Comparison of ENCODE assay signal across 12 mouse cellular contexts in the genomic region with DNA sequence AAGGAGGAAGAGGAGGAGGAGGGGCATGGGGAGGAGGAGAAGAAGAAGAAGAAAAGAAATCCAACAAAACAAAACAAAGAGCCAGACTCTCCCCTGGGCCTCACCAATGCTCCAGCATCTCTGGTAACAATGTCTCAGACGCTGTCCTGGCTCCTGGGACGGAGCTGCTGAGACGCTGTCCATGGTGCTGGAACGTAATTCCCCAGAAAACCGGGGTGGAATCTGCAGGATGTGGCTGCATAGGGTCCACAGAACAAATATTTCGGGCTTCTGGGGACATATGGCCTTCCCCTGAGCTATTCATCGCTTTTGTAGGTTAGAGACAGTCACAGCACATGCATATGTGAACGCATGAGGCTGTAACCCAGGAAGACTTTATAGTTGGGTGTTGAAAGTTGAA. TPM values are rescaled to one million over a fixed set of nuclear protein-coding genes. Genes with fewer than 3 reads are reported as not detected.
DNase-seq lines count a peak whose midpoint lies in the region; ATAC-seq lines count a peak whose summit lies in the region.
"Had no signal": no experiment of that assay in that cellular context is flagged by ENCODE, and none has a peak within 500 bp of the region (broad histone marks: within the 10 kb centered on the region; RNA-seq: fewer than 3 reads in every experiment).

No protein-coding gene starts in this region.

- no peaks in the 10 kb centered on the region for H3K4me1 ChIP-seq in intestine, embryonic 14.5 days (replicated peaks; ENCODE audit: control insufficient read depth, insufficient read depth, low read length)
- no peaks in the 10 kb centered on the region for H3K4me1 ChIP-seq in intestine, embryonic 15.5 days (replicated peaks)
- no peaks in the 10 kb centered on the region for H3K4me1 ChIP-seq in embryonic facial prominence, embryonic 11.5 days (ENCODE audit: control insufficient read depth, insufficient read depth, low read length)
- H3K4me1 ChIP-seq: embryonic facial prominence, embryonic 13.5 days had no signal

- DNase-seq in intestine, embryonic 14.5 days (ENCODE audit: low spot score): peak; percentile 90
- peak; percentile 26 for DNase-seq in urinary bladder, postnatal 14 days (ENCODE audit: low spot score)
- DNase-seq in urinary bladder, postnatal 4 days (ENCODE audit: low spot score in 2 of 2): no peak
- peak; percentile 78 for DNase-seq in embryonic facial prominence, embryonic 11.5 days (ENCODE audit: low spot score)
- DNase-seq in frontal cortex, postnatal 25 days (ENCODE audit: low spot score in 2 of 2): no peak
- DNase-seq in left cerebral cortex, adult 18-20 months (ENCODE audit: low spot score in 2 of 2): no peak
- no peak for DNase-seq in cerebellum, adult 11-12 months
- DNase-seq: layer of hippocampus, postnatal 36 days; thymus, postnatal 25 days had no signal

- 15% methylated on average over 8 of the region's 8 CpGs for WGBS in intestine, embryonic 14.5 days
- 11% methylated on average over 8 of the region's 8 CpGs for WGBS in intestine, embryonic 15.5 days
- whole genome bisulfite sequencing in embryonic facial prominence, embryonic 11.5 days: 12% methylated on average over 8 of the region's 8 CpGs

- H3K27ac ChIP-seq in intestine, embryonic 14.5 days (ENCODE audit: low read depth): no peak overlapping the region
- no peak overlapping the region for H3K27ac ChIP-seq in intestine, embryonic 15.5 days
- no peak overlapping the region for H3K27ac ChIP-seq in embryonic facial prominence, embryonic 11.5 days (replicated peaks; ENCODE audit: low read depth, low read length)
- H3K27ac ChIP-seq: embryonic facial prominence, embryonic 13.5 days had no signal

- no peaks in the 10 kb centered on the region for H3K9me3 ChIP-seq in intestine, embryonic 14.5 days (ENCODE audit: control insufficient read depth, low read length)
- H3K9me3 ChIP-seq in intestine, embryonic 15.5 days: no peaks in the 10 kb centered on the region
- no peaks in the 10 kb centered on the region for H3K9me3 ChIP-seq in embryonic facial prominence, embryonic 11.5 days (replicated peaks; ENCODE audit: control insufficient read depth, low read length)
- H3K9me3 ChIP-seq: embryonic facial prominence, embryonic 13.5 days had no signal

- no peaks in the 10 kb centered on the region for H3K36me3 ChIP-seq in intestine, embryonic 14.5 days (ENCODE audit: control insufficient read depth, insufficient read depth, low read length)
- no peaks in the 10 kb centered on the region for H3K36me3 ChIP-seq in intestine, embryonic 15.5 days
- no peaks in the 10 kb centered on the region for H3K36me3 ChIP-seq in embryonic facial prominence, embryonic 11.5 days (replicated peaks; ENCODE audit: control insufficient read depth, insufficient read depth, low read depth, low read length)
- H3K36me3 ChIP-seq: embryonic facial prominence, embryonic 13.5 days had no signal

- H3K4me2 ChIP-seq in intestine, embryonic 14.5 days (ENCODE audit: low read length): no peak overlapping the region
- no peak overlapping the region for H3K4me2 ChIP-seq in intestine, embryonic 15.5 days (replicated peaks)
- H3K4me2 ChIP-seq in embryonic facial prominence, embryonic 11.5 days (ENCODE audit: low read depth, low read length): no peak overlapping the region
- H3K4me2 ChIP-seq: embryonic facial prominence, embryonic 13.5 days; heart, embryonic 11.5 days had no signal

- no peaks in the 10 kb centered on the region for H3K27me3 ChIP-seq in intestine, embryonic 14.5 days (replicated peaks; ENCODE audit: control insufficient read depth, insufficient read depth, low read length)
- 0 out of 2 replicates have a peak, but pooled peaks cover 5% of the 10 kb centered on the region for H3K27me3 ChIP-seq in intestine, embryonic 15.5 days (replicated peaks)
- no peaks in the 10 kb centered on the region for H3K27me3 ChIP-seq in embryonic facial prominence, embryonic 11.5 days (ENCODE audit: control insufficient read depth, insufficient read depth, low read length)

- H3K4me3 ChIP-seq in intestine, embryonic 14.5 days (ENCODE audit: low read depth, low read length): no peak overlapping the region
- H3K4me3 ChIP-seq in intestine, embryonic 15.5 days (replicated peaks): no peak overlapping the region
- H3K4me3 ChIP-seq in embryonic facial prominence, embryonic 11.5 days (ENCODE audit: low read depth, low read length): no peak overlapping the region
- H3K4me3 ChIP-seq: embryonic facial prominence, embryonic 13.5 days had no signal

- no peak overlapping the region for H3K9ac ChIP-seq in intestine, embryonic 14.5 days (ENCODE audit: low read length)
- no peak overlapping the region for H3K9ac ChIP-seq in intestine, embryonic 15.5 days
- no peak overlapping the region for H3K9ac ChIP-seq in embryonic facial prominence, embryonic 11.5 days (replicated peaks; ENCODE audit: low read length)
- H3K9ac ChIP-seq: embryonic facial prominence, embryonic 13.5 days had no signal

- no peak for ATAC-seq in intestine, embryonic 14.5 days (replicated peaks; ENCODE audit: low FRiP score, low TSS enrichment, low read depth)
- ATAC-seq in intestine, embryonic 15.5 days: no peak
- ATAC-seq in embryonic facial prominence, embryonic 11.5 days (replicated peaks; ENCODE audit: insufficient number of reproducible peaks, low FRiP score, low TSS enrichment, low read depth): no peak

RNA-seq across cellular contexts. Expression of a gene that starts 9.2 kb away (rescaled TPM):
- polyA plus RNA-seq in intestine, embryonic 14.5 days (2014; fragmentation: Nextera tagmentation; extraction: Ambion mirVana): 1.3 TPM in 2 replicates
- polyA plus RNA-seq in intestine, embryonic 15.5 days (2015; fragmentation: Nextera tagmentation; extraction: Ambion mirVana): 5.0 and 5.2 TPM in 2 replicates
- not detected in 2 replicates for polyA plus RNA-seq in embryonic facial prominence, embryonic 11.5 days (2014; fragmentation: Nextera tagmentation; extraction: Ambion mirVana)
- total RNA-seq in left cerebral cortex, adult 18-20 months (2021): not detected
- polyA plus RNA-seq: embryonic facial prominence, embryonic 13.5 days had no signal

RNA-seq across cellular contexts. Expression of a gene that starts 26.1 kb away (rescaled TPM):
- 0.15 and 1.3 TPM in 2 replicates for polyA plus RNA-seq in intestine, embryonic 14.5 days (2014; fragmentation: Nextera tagmentation; extraction: Ambion mirVana)
- 1.3 and 3.3 TPM in 2 replicates for polyA plus RNA-seq in intestine, embryonic 15.5 days (2015; fragmentation: Nextera tagmentation; extraction: Ambion mirVana)
- 0.36 TPM in 1 of 2 replicates, not detected in the other for polyA plus RNA-seq in embryonic facial prominence, embryonic 11.5 days (2014; fragmentation: Nextera tagmentation; extraction: Ambion mirVana)
- under 1 TPM; 0.44 to 0.52 TPM for total RNA-seq in left cerebral cortex, adult 18-20 months (2021)

RNA-seq across cellular contexts. Expression of a gene that starts 26.8 kb away (rescaled TPM):
- polyA plus RNA-seq in intestine, embryonic 14.5 days (2014; fragmentation: Nextera tagmentation; extraction: Ambion mirVana): 0.13 and 2.9 TPM in 2 replicates
- 2.0 and 3.0 TPM in 2 replicates for polyA plus RNA-seq in intestine, embryonic 15.5 days (2015; fragmentation: Nextera tagmentation; extraction: Ambion mirVana)
- polyA plus RNA-seq in embryonic facial prominence, embryonic 11.5 days (2014; fragmentation: Nextera tagmentation; extraction: Ambion mirVana): 0.45 and 0.84 TPM in 2 replicates
- total RNA-seq in left cerebral cortex, adult 18-20 months (2021): 1 to 10 TPM; 8.2 to 8.3 TPM

RNA-seq across cellular contexts. Expression of a gene that starts 38.9 kb away (rescaled TPM):
- polyA plus RNA-seq in intestine, embryonic 14.5 days (2014; fragmentation: Nextera tagmentation; extraction: Ambion mirVana): 37.9 and 43.0 TPM in 2 replicates
- 39.0 and 40.8 TPM in 2 replicates for polyA plus RNA-seq in intestine, embryonic 15.5 days (2015; fragmentation: Nextera tagmentation; extraction: Ambion mirVana)
- 40.2 and 45.4 TPM in 2 replicates for polyA plus RNA-seq in embryonic facial prominence, embryonic 11.5 days (2014; fragmentation: Nextera tagmentation; extraction: Ambion mirVana)
- 1,000 to 10,000 TPM; 1,233 to 1,333 TPM for total RNA-seq in left cerebral cortex, adult 18-20 months (2021)

RNA-seq across cellular contexts. Expression of a gene that starts 50.6 kb away (rescaled TPM):
- polyA plus RNA-seq in intestine, embryonic 14.5 days (2014; fragmentation: Nextera tagmentation; extraction: Ambion mirVana): 10.7 and 11.9 TPM in 2 replicates
- polyA plus RNA-seq in intestine, embryonic 15.5 days (2015; fragmentation: Nextera tagmentation; extraction: Ambion mirVana): 7.4 and 7.8 TPM in 2 replicates
- 11.5 and 14.7 TPM in 2 replicates for polyA plus RNA-seq in embryonic facial prominence, embryonic 11.5 days (2014; fragmentation: Nextera tagmentation; extraction: Ambion mirVana)
- total RNA-seq in left cerebral cortex, adult 18-20 months (2021): 100 to 1,000 TPM; 179 to 187 TPM

Comparison
In these comparisons a context has a peak if more than half of its experiments do, and no peak if none do; other contexts are left out.
1. DNase-seq: peak in intestine, embryonic 14.5 days (single experiment), urinary bladder, postnatal 14 days (single experiment) and embryonic facial prominence, embryonic 11.5 days (single experiment); none in urinary bladder, postnatal 4 days (0 of 2), frontal cortex, postnatal 25 days (0 of 2), left cerebral cortex, adult 18-20 months (0 of 2) and cerebellum, adult 11-12 months (single experiment).